Mouse (Mus musculus) small intestine, adult 2 months (tissue): ENCODE measurements around the gene Kif24. TPM values are rescaled to one million over a fixed set of nuclear protein-coding genes. Genes with fewer than 3 reads are reported as not detected.

Experiments used
- H3K27ac ChIP-seq: fragments of 200-500 bp; 2 replicates; pipeline ENCODE4 v1.5.1; 2012; ENCODE audit warnings: low read depth, low read length, control low read depth, inconsistent platforms; ENCODE audit not compliant: insufficient read depth
- H3K27me3 ChIP-seq: fragments of 200-500 bp; 2 replicates; pipeline ENCODE4 v1.6.1; 2012; ENCODE audit warnings: mild to moderate bottlenecking, moderate library complexity, low read length, inconsistent platforms; ENCODE audit not compliant: control insufficient read depth, insufficient read depth
- H3K36me3 ChIP-seq: fragments of 200-500 bp; 2 replicates; pipeline ENCODE4 v1.6.1; 2012; ENCODE audit warnings: mild to moderate bottlenecking, low read length, control low read depth, inconsistent platforms; ENCODE audit not compliant: control insufficient read depth, insufficient read depth
- H3K4me1 ChIP-seq: fragments of 200-500 bp; 2 replicates; pipeline ENCODE4 v1.6.1; 2012; ENCODE audit warnings: low read length, inconsistent platforms, mixed read lengths; ENCODE audit not compliant: control insufficient read depth, insufficient read depth, insufficient read length
- H3K4me3 ChIP-seq: fragments of 200-500 bp; 2 replicates; pipeline ENCODE4 v1.5.1; 2012; ENCODE audit warnings: low read depth, mild to moderate bottlenecking, control low read depth, inconsistent platforms, low read length, moderate library complexity
- CTCF ChIP-seq: fragments of 200-500 bp; IDR thresholded peaks from 2 replicates; pipeline ENCODE4 v1.5.1; 2012; ENCODE audit warnings: low read depth, mild to moderate bottlenecking, control low read depth, inconsistent platforms, low read length, moderate library complexity, mixed read lengths; ENCODE audit not compliant: insufficient replicate concordance, insufficient read length; ENCODE audit errors: extremely low read depth
- POLR2A ChIP-seq: fragments of 200-500 bp; IDR thresholded peaks from 2 replicates; pipeline ENCODE4 v1.6.1; 2012; ENCODE audit warnings: low read depth, mild to moderate bottlenecking, control low read depth, inconsistent platforms, low read length, moderate library complexity
- WGBS: fragments of 180-500 bp; shearing (Covaris S2); methylation state at CpG from one replicate; pipeline ENCODE4 v1.1.7; 2018; 5-methylcytosine and 5-hydroxymethylcytosine counted together
- polyA plus RNA-seq: library from polyadenylated mRNA; depleted of rRNA; stranded (reverse); fragments of >200 nt; gene quantifications from 2 replicates; pipeline ENCODE4 v1.2.3, GENCODE M21; 2012

Gene Kif24
- polyA plus RNA-seq, 1 experiment: 1.1 TPM

GRCm38 (mm10) chr4:41401167-41401566, 63.5 kb downstream of the Kif24 start:
- Histone ChIP-seq H3K36me3 (peaks cover 9% of the 10 kb centered on the region), H3K27ac (no peak overlapping the region), H3K4me1 (no peaks in the 10 kb centered on the region), H3K27me3 (no peaks in the 10 kb centered on the region), H3K4me3 (no peak overlapping the region)
- TF ChIP-seq CTCF (no peak), POLR2A (no peak)

DNA sequence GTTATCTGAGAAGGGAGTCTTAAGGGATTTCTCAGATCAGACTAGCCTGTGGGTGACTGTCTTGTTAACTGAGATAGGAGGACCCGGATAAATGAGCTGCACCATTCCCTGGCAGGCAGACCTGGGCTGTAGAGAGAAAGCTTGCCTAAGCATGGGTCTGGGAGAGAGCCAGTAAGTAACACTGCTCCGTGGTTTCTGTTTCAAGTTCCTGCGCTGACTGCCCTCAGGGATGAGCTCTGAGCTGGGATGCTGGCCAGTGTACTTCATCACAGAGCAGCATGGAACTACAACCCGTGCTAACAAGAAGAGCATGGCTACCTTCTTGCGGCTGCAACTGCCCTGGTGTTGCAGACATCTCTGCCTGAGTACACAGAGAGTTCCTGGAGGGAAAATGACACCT, 64.8 kb downstream of the Kif24 start:
- peaks cover 13% of the 10 kb centered on the region for H3K36me3 ChIP-seq
- H3K27ac ChIP-seq: no peak overlapping the region
- H3K4me1 ChIP-seq: no peaks in the 10 kb centered on the region
- H3K4me3 ChIP-seq: no peak overlapping the region
- no peak for TF ChIP-seq POLR2A
- no peak for TF ChIP-seq CTCF
- 80% methylated on average over 5 of the region's 5 CpGs for WGBS
- H3K27me3 ChIP-seq: no peaks in the 10 kb centered on the region

DNA sequence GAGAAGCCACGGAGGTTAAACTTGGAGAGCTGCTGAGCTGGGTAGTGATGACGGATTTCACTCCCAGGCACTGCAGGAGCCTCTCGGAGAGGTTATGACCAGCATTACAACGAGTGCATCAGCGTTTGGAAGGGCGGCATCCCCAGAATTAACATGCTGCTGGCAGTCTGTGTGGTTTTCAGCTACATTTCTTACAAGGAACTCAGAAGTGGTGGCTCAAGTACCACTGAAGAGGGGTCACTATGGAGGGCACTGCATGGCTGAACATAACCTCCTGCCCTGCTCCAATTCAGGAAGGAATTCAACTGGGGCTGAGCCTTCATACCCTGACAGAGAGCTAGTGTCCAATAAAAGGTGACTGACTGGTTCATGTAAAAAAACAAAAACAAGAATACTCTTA, 66.3 kb downstream of the Kif24 start:
- H3K4me1 ChIP-seq: no peaks in the 10 kb centered on the region
- no peak overlapping the region for H3K4me3 ChIP-seq
- TF ChIP-seq CTCF (no peak), POLR2A (no peak)
- WGBS: 88% methylated on average over 6 of the region's 6 CpGs
- H3K27ac ChIP-seq: no peak overlapping the region
- no peaks in the 10 kb centered on the region for H3K27me3 ChIP-seq
- peaks cover 20% of the 10 kb centered on the region for H3K36me3 ChIP-seq

- TF ChIP-seq CTCF (no peak), POLR2A (no peak)
- Histone ChIP-seq H3K4me3 (no peak overlapping the region), H3K27me3 (no peaks in the 10 kb centered on the region), H3K36me3 (peaks cover 45% of the 10 kb centered on the region), H3K27ac (no peak overlapping the region), H3K4me1 (no peaks in the 10 kb centered on the region)
- WGBS: 78% methylated on average over 9 of the region's 9 CpGs
Observed at GRCm38 (mm10) chr4:41394651-41395050, 70.0 kb downstream of the Kif24 start.

GRCm38 (mm10) chr4:41391015-41391414, 73.7 kb downstream of the Kif24 start:
- Histone ChIP-seq H3K4me1 (no peaks in the 10 kb centered on the region), H3K4me3 (no peak overlapping the region), H3K36me3 (peaks cover 62% of the 10 kb centered on the region), H3K27ac (no peak overlapping the region), H3K27me3 (no peaks in the 10 kb centered on the region)
- WGBS: 87% methylated on average over 2 of the region's 2 CpGs
- TF ChIP-seq POLR2A (no peak), CTCF (no peak)

- 16% methylated on average over 3 of the region's 3 CpGs for WGBS
- peak; percentile 85; the same call in 1 of the 2 replicates for TF ChIP-seq CTCF
- no peak for TF ChIP-seq POLR2A
- H3K4me1 ChIP-seq: no peaks in the 10 kb centered on the region
- no peak overlapping the region for H3K4me3 ChIP-seq
- H3K36me3 ChIP-seq: peaks cover 61% of the 10 kb centered on the region
- no peak overlapping the region for H3K27ac ChIP-seq
- no peaks in the 10 kb centered on the region for H3K27me3 ChIP-seq
Observed at GRCm38 (mm10) chr4:41390122-41390521, 74.6 kb downstream of the Kif24 start.

DNA sequence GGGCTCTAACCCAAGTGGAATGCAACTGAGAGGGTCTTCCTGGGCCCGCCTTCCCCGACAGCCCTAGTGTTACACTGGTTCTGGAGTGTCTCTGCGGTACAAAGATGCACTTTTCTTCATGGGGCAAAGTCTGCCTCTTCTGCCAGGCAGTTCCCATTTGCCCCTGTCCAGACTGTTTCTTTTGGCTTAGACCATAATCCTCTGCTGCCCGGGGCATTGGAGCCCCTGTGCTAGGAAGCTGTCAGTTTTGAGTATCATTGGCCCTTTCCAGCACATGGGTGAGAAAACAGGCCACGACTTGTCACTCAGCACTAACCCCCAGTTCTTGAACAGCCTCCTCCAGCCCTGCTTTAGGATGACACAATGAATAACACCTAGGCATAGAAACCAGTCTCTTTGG, 75.4 kb downstream of the Kif24 start:
- H3K4me1 ChIP-seq: no peaks in the 10 kb centered on the region
- no peaks in the 10 kb centered on the region for H3K27me3 ChIP-seq
- 93% methylated on average over 5 of the region's 5 CpGs for WGBS
- H3K36me3 ChIP-seq: peaks cover 59% of the 10 kb centered on the region
- H3K27ac ChIP-seq: no peak overlapping the region
- H3K4me3 ChIP-seq: no peak overlapping the region
- no peak for TF ChIP-seq CTCF
- TF ChIP-seq POLR2A: no peak

DNA sequence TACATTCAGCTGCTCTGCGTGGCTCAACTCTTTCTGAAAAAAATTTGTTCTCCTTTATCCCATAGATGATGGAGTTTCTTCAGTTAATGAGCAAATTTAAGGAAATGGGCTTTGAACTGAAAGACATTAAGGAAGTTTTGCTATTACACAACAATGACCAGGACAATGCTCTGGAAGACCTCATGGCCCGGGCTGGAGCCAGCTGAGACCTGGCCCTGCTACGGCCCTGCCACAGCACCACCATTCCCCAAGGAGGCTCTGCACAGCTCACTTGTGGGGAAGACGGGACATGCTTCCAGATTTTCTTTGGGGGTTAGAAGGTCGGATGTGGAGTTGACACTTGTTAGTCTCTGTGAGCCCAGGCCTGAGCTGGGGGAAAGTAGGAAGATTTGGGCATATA, 76.1 kb downstream of the Kif24 start:
- 83% methylated on average over 5 of the region's 5 CpGs for WGBS
- Histone ChIP-seq H3K4me3 (no peak overlapping the region), H3K27ac (no peak overlapping the region), H3K27me3 (no peaks in the 10 kb centered on the region), H3K36me3 (peaks cover 57% of the 10 kb centered on the region), H3K4me1 (no peaks in the 10 kb centered on the region)
- TF ChIP-seq POLR2A (no peak), CTCF (no peak)
